Mouse (Mus musculus) ES-E14 (cell line): ENCODE data around the gene Rad9b.

Experiments used
- CHD2 ChIP-seq: IDR thresholded peaks from 2 replicates; pipeline ENCODE4 v1.6.1; 2014; ENCODE audit warnings: mild to moderate bottlenecking, low read depth, low read length, inconsistent platforms
- HCFC1 ChIP-seq: IDR thresholded peaks from 2 replicates; pipeline ENCODE4 v1.6.1; 2012; ENCODE audit warnings: low read length, inconsistent platforms, borderline replicate concordance; ENCODE audit not compliant: insufficient read depth
- MAFK ChIP-seq: IDR thresholded peaks from 2 replicates; pipeline ENCODE4 v1.6.1; 2014; ENCODE audit warnings: mild to moderate bottlenecking, low read depth, low read length, inconsistent platforms; ENCODE audit not compliant: insufficient read depth
- ZC3H11A ChIP-seq: IDR thresholded peaks from 2 replicates; pipeline ENCODE4 v1.6.1; 2012; ENCODE audit warnings: low read depth, mild to moderate bottlenecking, inconsistent platforms, low read length, borderline replicate concordance
- ZNF384 ChIP-seq: IDR thresholded peaks from 2 replicates; pipeline ENCODE4 v1.6.1; 2012; ENCODE audit warnings: low read depth, low read length, inconsistent platforms

- no peak for TF ChIP-seq CHD2
- TF ChIP-seq MAFK: no peak
- no peak for TF ChIP-seq ZC3H11A
- no peak for TF ChIP-seq ZNF384
- TF ChIP-seq HCFC1: no peak
These were observed 26.8 kb downstream of the Rad9b start for GRCm38 (mm10) chr5:122327283-122327682.
